Mouse (Mus musculus) ES-E14 (cell line): Measurements from ENCODE around the gene Gm49380.

Experiments
- CHD2 ChIP-seq: IDR thresholded peaks from 2 replicates; pipeline ENCODE4 v1.6.1; 2014; ENCODE audit warnings: mild to moderate bottlenecking, low read depth, low read length, inconsistent platforms
- HCFC1 ChIP-seq: IDR thresholded peaks from 2 replicates; pipeline ENCODE4 v1.6.1; 2012; ENCODE audit warnings: low read length, inconsistent platforms, borderline replicate concordance; ENCODE audit not compliant: insufficient read depth

DNA sequence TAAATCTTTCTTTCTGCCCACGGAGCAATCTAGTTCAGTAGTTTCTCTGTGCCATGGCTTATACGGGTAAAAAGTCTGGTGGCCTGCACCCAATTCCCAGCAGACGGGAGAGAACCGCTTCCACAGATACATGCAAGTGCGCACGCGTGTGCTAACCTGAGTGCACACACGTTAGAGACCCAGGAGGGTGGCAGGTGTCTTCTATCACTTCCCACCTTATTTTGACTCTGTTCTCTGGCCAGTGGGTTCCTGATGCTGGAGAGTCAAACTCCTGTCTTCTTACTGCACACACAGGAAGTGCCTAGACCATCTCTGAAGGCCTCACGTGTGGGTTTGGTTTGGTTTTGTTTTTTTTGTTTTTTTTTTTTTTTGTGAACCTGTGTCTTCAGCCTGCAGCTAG, 2.3 kb upstream of the Gm49380 start:
- TF ChIP-seq CHD2 (no peak), HCFC1 (no peak)
